Mouse (Mus musculus): ENCODE data around the gene Abca3.
"Not testable (repeated sequence)": the region's sequence is repeated elsewhere in the genome, so short reads cannot be mapped to it uniquely, and the experiment has no call there.

Abca3 gene

GRCm38 (mm10) chr17:24383789-24384188, 32.0 kb downstream of the Abca3 start:
- DNase-seq (ENCODE audit: extremely low read depth, low read depth) = no peak

GRCm38 (mm10) chr17:24388711-24389110, 37.0 kb downstream of the Abca3 start:
- no peak for DNase-seq (ENCODE audit: extremely low read depth, low read depth)

DNA sequence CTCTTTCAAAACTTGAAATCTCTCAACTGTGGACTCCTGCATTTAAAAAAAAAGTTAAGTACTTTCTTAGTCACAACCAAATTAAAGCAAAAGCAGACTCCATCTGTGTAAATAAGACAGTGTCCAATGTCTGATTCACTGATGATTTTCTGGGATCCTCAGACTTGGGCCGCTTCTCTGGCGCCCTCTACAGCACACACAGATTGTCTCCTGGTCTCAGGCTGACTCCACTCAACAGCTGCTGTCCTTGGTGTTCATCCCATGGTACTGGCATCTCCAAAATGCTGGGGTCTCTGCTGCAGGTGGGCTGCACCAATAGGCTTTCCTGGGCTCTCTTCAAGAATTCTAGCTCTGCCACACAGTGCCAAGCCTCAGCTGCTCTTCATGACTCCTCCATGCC, 38.1 kb downstream of the Abca3 start:
- no peak for DNase-seq (ENCODE audit: extremely low read depth, low read depth)

- no peak for DNase-seq (ENCODE audit: extremely low read depth, low read depth)
Measured at GRCm38 (mm10) chr17:24391149-24391548, 39.4 kb downstream of the Abca3 start.

DNA sequence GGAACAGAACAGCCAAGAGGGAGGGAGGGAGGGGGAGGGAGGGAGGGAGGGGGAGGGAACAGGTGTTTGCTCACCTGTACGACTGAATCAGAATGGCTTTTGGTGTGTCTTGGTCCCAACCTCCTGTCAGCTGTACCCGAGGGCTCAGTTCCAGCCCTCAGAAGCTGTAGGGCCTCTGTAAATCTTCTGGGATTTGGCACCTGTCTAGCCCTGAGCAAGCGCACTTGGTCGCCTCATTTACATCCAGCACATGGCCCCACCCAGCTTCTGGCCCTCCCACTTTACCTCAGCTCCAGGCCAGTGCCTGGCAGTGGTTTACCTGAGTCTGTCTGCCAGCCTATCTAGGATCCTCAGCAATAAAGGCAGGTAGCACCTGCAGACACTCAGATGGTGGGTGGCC, 41.8 kb downstream of the Abca3 start:
- no peak for DNase-seq (ENCODE audit: extremely low read depth, low read depth)

- no peak for DNase-seq (ENCODE audit: extremely low read depth, low read depth)
Measured at GRCm38 (mm10) chr17:24394456-24394855, 42.7 kb downstream of the Abca3 start.

DNA sequence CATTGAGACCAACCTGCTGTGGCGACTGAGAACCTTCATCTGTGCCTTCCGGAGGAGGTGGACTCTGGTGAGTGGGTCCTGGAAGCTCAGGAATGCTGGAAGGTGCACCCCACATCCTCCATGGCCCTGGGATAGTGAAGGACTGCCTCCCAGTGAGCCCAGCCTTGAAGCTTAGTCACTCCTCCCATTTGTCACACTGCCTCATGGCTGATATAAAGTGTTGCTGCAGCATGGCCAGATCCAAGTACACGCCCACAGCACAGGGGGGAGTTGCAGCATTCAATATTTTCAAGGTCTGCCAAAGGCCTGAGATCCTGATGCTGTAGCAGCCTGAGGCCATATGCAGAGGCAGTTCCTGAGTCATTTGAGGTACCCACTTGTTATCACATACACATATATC, 50.6 kb downstream of the Abca3 start:
- DNase-seq (ENCODE audit: extremely low read depth, low read depth) = no peak

GRCm38 (mm10) chr17:24407116-24407803, 55.5 kb downstream of the Abca3 start:
- DNase-seq (ENCODE audit: extremely low read depth, low read depth) = no peak

- DNase-seq (ENCODE audit: extremely low read depth, low read depth) = peak; percentile 68
Measured at GRCm38 (mm10) chr17:24413557-24414211, 61.9 kb downstream of the Abca3 start.

GRCm38 (mm10) chr17:24414230-24414976, 62.7 kb downstream of the Abca3 start, which contains the start of gene Rnps1:
Gene Rnps1, plus strand, starts transcription at chr17:24414565.
- peak; percentile 96 for DNase-seq (ENCODE audit: extremely low read depth, low read depth)

- no peak for DNase-seq (ENCODE audit: extremely low read depth, low read depth)
Measured at GRCm38 (mm10) chr17:24415011-24415410, 63.3 kb downstream of the Abca3 start.

GRCm38 (mm10) chr17:24416051-24416652, 64.4 kb downstream of the Abca3 start:
- no peak for DNase-seq (ENCODE audit: extremely low read depth, low read depth)

DNA sequence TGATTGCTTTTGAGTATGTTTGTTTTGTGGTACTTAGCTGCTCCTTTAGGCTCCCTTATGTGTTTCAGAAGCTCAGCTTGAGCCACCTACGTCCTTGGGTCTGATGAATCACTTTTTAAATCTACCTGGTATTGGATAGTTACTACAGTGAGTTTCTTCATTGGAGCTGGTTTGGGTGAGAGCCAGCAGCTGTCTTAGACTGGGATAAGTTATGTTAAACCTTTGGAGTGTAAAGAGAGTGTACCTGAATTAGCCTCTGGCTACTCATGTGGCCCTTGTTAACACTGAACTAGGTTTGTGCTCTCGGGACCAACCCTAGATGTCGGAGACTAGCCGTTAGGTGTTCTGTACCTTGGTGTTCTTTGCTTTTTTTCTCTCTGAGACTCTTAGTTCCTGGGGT, 71.4 kb downstream of the Abca3 start:
- DNase-seq (ENCODE audit: extremely low read depth, low read depth) = no peak

DNA sequence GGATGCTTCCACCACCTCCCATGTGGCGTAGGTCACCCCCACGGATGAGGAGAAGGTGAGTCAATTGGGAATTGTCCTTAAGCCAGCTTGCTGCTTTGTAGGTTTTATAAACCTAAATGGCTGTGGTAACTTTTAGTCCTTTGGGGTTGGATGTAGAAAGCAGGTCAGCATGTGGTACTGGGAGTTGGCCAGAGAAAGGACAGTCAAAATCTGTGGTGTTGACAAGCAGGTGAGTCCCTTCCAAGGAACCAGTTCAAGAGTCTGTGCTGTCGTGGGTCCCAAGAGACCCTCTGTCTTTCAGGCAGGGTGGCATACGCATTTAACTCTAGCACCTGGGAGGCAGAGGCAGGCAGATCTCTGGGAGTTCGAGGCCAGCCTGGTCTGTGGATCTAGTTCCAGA, 72.7 kb downstream of the Abca3 start:
- no peak for DNase-seq (ENCODE audit: extremely low read depth, low read depth)

GRCm38 (mm10) chr17:24425326-24425725, 73.6 kb downstream of the Abca3 start:
- DNase-seq (ENCODE audit: extremely low read depth, low read depth) = not testable (repeated sequence)

DNA sequence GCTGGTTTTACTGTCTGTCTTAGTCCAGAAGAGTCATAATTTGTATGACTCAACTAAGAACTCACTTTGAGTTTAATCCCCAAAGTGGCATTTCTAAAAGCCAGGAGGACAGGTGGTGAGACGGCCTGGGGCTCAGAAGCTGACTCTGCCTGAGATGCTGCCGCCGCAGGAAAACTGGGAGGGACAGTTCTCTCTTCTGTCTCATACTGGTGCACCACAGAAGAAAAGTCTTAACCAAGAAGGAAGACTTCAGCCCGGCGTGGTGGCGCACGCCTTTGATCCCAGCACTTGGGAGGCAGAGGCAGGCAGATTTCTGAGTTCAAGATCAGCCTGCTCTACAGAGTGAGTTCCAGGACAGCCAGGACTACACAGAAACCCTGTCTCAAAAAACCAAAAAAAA, 74.2 kb downstream of the Abca3 start:
- DNase-seq (ENCODE audit: extremely low read depth, low read depth) = no peak

DNA sequence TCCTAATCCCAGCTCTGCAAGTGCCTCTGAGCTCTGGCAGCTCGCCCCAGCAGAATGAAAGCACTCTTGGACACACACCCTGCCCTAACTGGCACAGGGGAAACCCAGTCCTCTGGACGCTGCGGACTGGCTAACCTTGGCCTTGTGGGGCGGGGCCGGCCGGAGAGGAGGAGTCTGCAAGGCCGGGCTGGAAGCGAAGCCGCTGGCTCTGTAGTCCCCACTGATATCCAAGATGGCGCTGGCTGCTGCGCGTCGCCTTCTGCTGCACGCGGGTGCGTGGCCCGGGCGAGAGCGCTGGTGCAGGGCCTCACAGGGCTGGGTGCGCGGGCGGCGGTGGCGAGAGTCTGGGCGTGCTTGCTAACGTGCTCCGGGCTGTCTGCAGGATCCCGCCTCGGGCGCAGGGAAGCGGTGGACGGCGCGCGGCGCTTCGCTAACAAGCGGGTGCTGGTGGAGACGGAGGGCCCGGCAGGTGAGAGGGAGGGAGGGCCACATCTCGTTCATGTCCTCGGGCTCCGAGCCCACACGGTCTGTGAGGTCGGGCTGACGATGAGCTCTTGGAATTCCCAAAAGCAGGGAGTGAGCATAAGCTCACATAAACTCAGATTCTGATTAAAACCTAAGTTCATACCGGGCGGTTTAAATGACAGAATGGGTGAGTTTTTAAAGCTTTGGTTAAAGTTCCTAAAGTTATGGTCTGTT, 74.9 kb downstream of the Abca3 start, which contains the start of gene Eci1:
Eci1 (plus strand) TSS at position 171 of the 699 bp plus-strand sequence.
- DNase-seq (ENCODE audit: extremely low read depth, low read depth) = peak; percentile 70

DNA sequence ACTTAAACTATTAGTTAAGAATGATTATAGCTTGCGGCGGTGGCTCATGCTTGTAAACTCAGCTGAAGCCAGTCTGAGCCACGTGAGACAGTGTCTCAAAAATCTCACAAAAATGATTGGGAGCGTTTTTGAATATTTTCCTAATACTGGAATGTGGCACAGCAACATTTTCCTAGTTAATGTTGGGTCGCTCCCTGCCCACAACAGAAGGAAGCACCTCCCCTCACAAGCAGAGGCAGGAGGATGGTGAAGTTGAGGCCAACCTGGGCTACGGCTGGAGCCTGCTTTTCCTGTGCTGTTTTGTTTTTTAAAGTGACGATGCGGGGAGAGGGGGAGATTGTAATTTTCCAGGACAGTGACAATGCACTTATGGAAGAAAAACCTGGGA, 75.4 kb downstream of the Abca3 start:
- DNase-seq (ENCODE audit: extremely low read depth, low read depth) = no peak

GRCm38 (mm10) chr17:24429201-24429983, 77.6 kb downstream of the Abca3 start:
- DNase-seq (ENCODE audit: extremely low read depth, low read depth) = no peak

GRCm38 (mm10) chr17:24437016-24437415, 85.3 kb downstream of the Abca3 start:
- no peak for DNase-seq (ENCODE audit: extremely low read depth, low read depth)

Measured in MEL-GATA-1-ER (cell line).